Mouse (Mus musculus): Measurements from ENCODE around the gene BC048679.

DNA sequence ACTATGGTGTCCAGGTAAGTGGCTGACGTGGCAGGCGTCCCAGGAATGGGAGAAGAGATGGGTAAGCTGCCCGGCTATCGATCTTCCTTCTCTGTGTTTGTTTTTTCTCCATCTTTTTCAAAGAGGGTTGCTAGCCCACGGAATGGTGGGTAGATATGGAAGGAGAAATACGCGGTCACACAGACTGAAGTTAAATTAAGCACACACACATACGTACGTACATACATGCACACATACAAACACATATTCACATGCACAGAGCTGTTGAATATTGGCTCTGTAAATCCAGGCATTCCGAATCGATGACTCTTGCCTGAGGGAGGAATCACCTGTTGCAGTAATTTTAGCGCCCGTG lies 25.6 kb upstream of the BC048679 start:
- TF ChIP-seq CTCF (IDR thresholded peaks at IDR 0.05) (no peak), EP300 (IDR thresholded peaks at IDR 0.05; ENCODE audit: insufficient read depth, low read depth, low read length) (no peak)
